Mouse (Mus musculus) thymus, adult 2 months (tissue): ENCODE data around the gene Trpc4ap.

ENCODE experiments used
- CTCF ChIP-seq: fragments of 200-500 bp; IDR thresholded peaks from 2 replicates; pipeline ENCODE4 v1.5.1; 2012; ENCODE audit warnings: mild to moderate bottlenecking, control low read depth, low read length, moderate library complexity, borderline replicate concordance; ENCODE audit not compliant: control insufficient read depth, poor library complexity, insufficient read depth; ENCODE audit errors: extremely low read depth
- POLR2A ChIP-seq: fragments of 200-500 bp; IDR thresholded peaks from 2 replicates; pipeline ENCODE4 v1.6.1; 2012; ENCODE audit warnings: mild to moderate bottlenecking, low read length, control low read depth, moderate library complexity; ENCODE audit not compliant: control insufficient read depth, poor library complexity, insufficient read depth; ENCODE audit errors: extremely low read depth

DNA sequence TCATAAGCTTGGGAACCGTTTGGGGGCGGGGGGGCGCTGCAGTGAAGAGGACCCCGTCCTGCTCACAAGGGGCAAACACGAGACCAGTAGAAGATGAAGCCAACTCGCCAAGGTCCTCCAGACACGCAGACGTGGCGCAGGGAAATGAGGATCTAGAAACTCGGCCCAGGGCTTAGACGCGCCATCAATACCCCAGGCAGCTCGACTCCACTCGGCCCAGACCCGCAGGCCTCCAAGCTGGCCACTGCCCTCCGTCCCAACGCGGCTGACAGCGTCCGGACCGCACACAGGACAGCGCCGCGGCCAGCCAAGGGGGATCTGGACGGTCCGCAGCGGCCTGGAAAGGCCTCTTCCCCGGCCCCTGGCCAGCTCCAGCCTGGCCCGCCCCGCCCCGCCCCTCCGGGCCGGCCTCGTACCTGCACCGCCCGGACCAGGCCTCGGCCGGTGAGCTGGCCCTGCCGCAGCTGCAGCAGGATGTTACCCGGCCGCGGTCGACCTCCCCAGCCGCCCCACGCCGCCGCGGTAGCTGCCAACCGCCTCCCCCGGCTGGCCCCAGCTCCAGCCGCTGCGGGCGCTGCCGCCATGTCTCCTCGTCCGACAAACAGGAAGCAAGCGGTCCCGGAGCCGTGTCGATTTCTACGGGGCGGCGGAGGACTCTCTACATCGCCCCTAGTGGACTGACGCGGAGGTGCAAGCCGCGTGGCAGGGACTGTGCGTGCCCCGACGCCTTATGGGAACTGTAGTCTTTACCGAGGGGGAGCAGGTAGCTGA, at the start of gene Trpc4ap:
- TF ChIP-seq CTCF (peak; percentile 95), POLR2A (peak; percentile 95)
